10 mouse cellular contexts compared by ENCODE assay signal in genomic region chr1:133307318-133307717, GRCm38 (mm10). TPM values are rescaled to one million over a fixed set of nuclear protein-coding genes. Genes with fewer than 3 reads are reported as not detected.
A peak's percentile ranks its signal among the peaks of the same experiment; 100 is the strongest.
DNase-seq lines count a peak whose midpoint lies in the region; ATAC-seq and TF ChIP-seq lines count a peak whose summit lies in the region.
"Had no signal": no experiment of that assay in that cellular context is flagged by ENCODE, and none has a peak within 500 bp of the region (broad histone marks: within the 10 kb centered on the region; RNA-seq: fewer than 3 reads in every experiment).

No protein-coding gene starts in this region.

- no peaks in the 10 kb centered on the region for H3K9me3 ChIP-seq in heart, postnatal 0 days (replicated peaks; ENCODE audit: control insufficient read depth, low read length)
- H3K9me3 ChIP-seq in heart, embryonic 11.5 days (replicated peaks; ENCODE audit: control insufficient read depth, low read length): no peaks in the 10 kb centered on the region
- H3K9me3 ChIP-seq in forebrain, embryonic 12.5 days: no peaks in the 10 kb centered on the region
- H3K9me3 ChIP-seq in liver, embryonic 14.5 days (ENCODE audit: control insufficient read depth, low read length): no peaks in the 10 kb centered on the region
- H3K9me3 ChIP-seq in neural tube, embryonic 15.5 days (replicated peaks): no peaks in the 10 kb centered on the region

- no peak for TF ChIP-seq EP300 in heart, postnatal 0 days (IDR thresholded peaks at IDR 0.05; ENCODE audit: low read depth)
- TF ChIP-seq EP300 in liver, embryonic 14.5 days (IDR thresholded peaks at IDR 0.05; ENCODE audit: low read depth): no peak

- TF ChIP-seq POLR2A in brain, embryonic 14.5 days (IDR thresholded peaks at IDR 0.05; ENCODE audit: borderline replicate concordance, extremely low read depth, insufficient read depth, insufficient read length, poor library complexity, severe bottlenecking): no peak

- no peak overlapping the region for H3K4me3 ChIP-seq in heart, postnatal 0 days (ENCODE audit: low read depth, low read length)
- no peak overlapping the region for H3K4me3 ChIP-seq in heart, embryonic 11.5 days (ENCODE audit: low read depth, low read length)
- H3K4me3 ChIP-seq in forebrain, embryonic 12.5 days (replicated peaks): no peak overlapping the region
- no peak overlapping the region for H3K4me3 ChIP-seq in liver, embryonic 14.5 days (ENCODE audit: insufficient read depth in 1 of 2, low read depth in 2 of 2, low read length in 2 of 2)
- H3K4me3 ChIP-seq in neural tube, embryonic 15.5 days (replicated peaks): no peak overlapping the region

- no peak overlapping the region for H3K4me2 ChIP-seq in heart, postnatal 0 days (ENCODE audit: low read depth, low read length)
- no peak overlapping the region for H3K4me2 ChIP-seq in heart, embryonic 11.5 days
- no peak overlapping the region for H3K4me2 ChIP-seq in forebrain, embryonic 12.5 days
- no peak overlapping the region for H3K4me2 ChIP-seq in liver, embryonic 14.5 days (ENCODE audit: low read depth)
- no peak overlapping the region for H3K4me2 ChIP-seq in neural tube, embryonic 15.5 days

- H3K4me1 ChIP-seq in heart, postnatal 0 days (ENCODE audit: control insufficient read depth, insufficient read depth): peaks cover under 1% of the 10 kb centered on the region; the same call in 1 of the 2 replicates
- peaks cover 8% of the 10 kb centered on the region for H3K4me1 ChIP-seq in heart, embryonic 11.5 days (ENCODE audit: control insufficient read depth, insufficient read depth, low read length)
- peaks cover 15% of the 10 kb centered on the region for H3K4me1 ChIP-seq in forebrain, embryonic 12.5 days
- H3K4me1 ChIP-seq in liver, embryonic 14.5 days (replicated peaks; ENCODE audit: control insufficient read depth in 2 of 2, insufficient read depth in 2 of 2, low read length in 1 of 2): no peaks in the 10 kb centered on the region
- peaks cover 15% of the 10 kb centered on the region for H3K4me1 ChIP-seq in neural tube, embryonic 15.5 days

- peak; percentile 33; the same call in 1 of the 2 replicates for ATAC-seq in heart, postnatal 0 days (ENCODE audit: insufficient read depth, low read depth)
- no peak for ATAC-seq in heart, embryonic 11.5 days (replicated peaks; ENCODE audit: insufficient number of reproducible peaks, low FRiP score, low TSS enrichment)
- peak; percentile 55 for ATAC-seq in forebrain, embryonic 12.5 days (ENCODE audit: low FRiP score)
- no peak for ATAC-seq in liver, embryonic 14.5 days (ENCODE audit: insufficient read depth)
- peak; percentile 54 for ATAC-seq in neural tube, embryonic 15.5 days (ENCODE audit: low FRiP score)

- no peak overlapping the region for H3K27ac ChIP-seq in heart, postnatal 0 days (ENCODE audit: low read depth)
- no peak overlapping the region for H3K27ac ChIP-seq in heart, embryonic 11.5 days (ENCODE audit: low read depth, low read length)
- H3K27ac ChIP-seq in forebrain, embryonic 12.5 days: no peak overlapping the region
- H3K27ac ChIP-seq in liver, embryonic 14.5 days: no peak overlapping the region
- H3K27ac ChIP-seq in neural tube, embryonic 15.5 days (replicated peaks): no peak overlapping the region

- TF ChIP-seq CTCF in heart, postnatal 0 days (IDR thresholded peaks at IDR 0.05; ENCODE audit: low read depth): peak; percentile 85
- TF ChIP-seq CTCF in brain, embryonic 14.5 days (IDR thresholded peaks at IDR 0.05; ENCODE audit: borderline replicate concordance, extremely low read depth, insufficient read depth, insufficient read length): peak; percentile 67; the same call in 1 of the 2 replicates
- peak; percentile 69 for TF ChIP-seq CTCF in liver, embryonic 14.5 days (IDR thresholded peaks at IDR 0.05; ENCODE audit: low read depth)

- 7% methylated on average over 6 of the region's 6 CpGs for WGBS in heart, postnatal 0 days
- WGBS in heart, embryonic 11.5 days (ENCODE audit: insufficient replicate concordance): 11% methylated on average over 6 of the region's 6 CpGs
- 16% methylated on average over 6 of the region's 6 CpGs for WGBS in forebrain, embryonic 12.5 days
- WGBS in liver, embryonic 14.5 days (ENCODE audit: insufficient replicate concordance): 10% methylated on average over 6 of the region's 6 CpGs
- 15% methylated on average over 6 of the region's 6 CpGs for WGBS in neural tube, embryonic 15.5 days

- peak; percentile 84 for DNase-seq in heart, postnatal 0 days (ENCODE audit: low spot score)
- DNase-seq in CD4-positive helper T cell, adult 2 months (ENCODE audit: low read depth, low spot score): peak; percentile 40
- DNase-seq in brain, embryonic 14.5 days (ENCODE audit: low read depth): peak; percentile 89
- DNase-seq in liver, embryonic 14.5 days (ENCODE audit: low read depth in 3 of 3, low spot score in 3 of 3): peak; percentile 28 to 37 (median 36)
- no peak for DNase-seq in spleen, postnatal 4 days (ENCODE audit: low spot score in 2 of 2)

- no peaks in the 10 kb centered on the region for H3K36me3 ChIP-seq in heart, postnatal 0 days (replicated peaks; ENCODE audit: control insufficient read depth, insufficient read depth, low read length)
- no peaks in the 10 kb centered on the region for H3K36me3 ChIP-seq in heart, embryonic 11.5 days (ENCODE audit: control insufficient read depth, insufficient read depth, low read length)
- no peaks in the 10 kb centered on the region for H3K36me3 ChIP-seq in forebrain, embryonic 12.5 days (replicated peaks)
- no peaks in the 10 kb centered on the region for H3K36me3 ChIP-seq in liver, embryonic 14.5 days (replicated peaks; ENCODE audit: control insufficient read depth, insufficient read depth, low read depth)
- no peaks in the 10 kb centered on the region for H3K36me3 ChIP-seq in neural tube, embryonic 15.5 days

- H3K27me3 ChIP-seq in heart, postnatal 0 days (ENCODE audit: control insufficient read depth, insufficient read depth, low read length): no peaks in the 10 kb centered on the region
- H3K27me3 ChIP-seq in heart, embryonic 11.5 days (ENCODE audit: control insufficient read depth, insufficient read depth, low read length): no peaks in the 10 kb centered on the region
- H3K27me3 ChIP-seq in forebrain, embryonic 12.5 days: peaks cover 7% of the 10 kb centered on the region; the same call in 1 of the 2 replicates
- no peaks in the 10 kb centered on the region for H3K27me3 ChIP-seq in liver, embryonic 14.5 days (ENCODE audit: control insufficient read depth, insufficient read depth, low read length)
- H3K27me3 ChIP-seq in neural tube, embryonic 15.5 days (replicated peaks): no peaks in the 10 kb centered on the region

- no peak overlapping the region for H3K9ac ChIP-seq in heart, postnatal 0 days (replicated peaks; ENCODE audit: low read depth, low read length)
- no peak overlapping the region for H3K9ac ChIP-seq in heart, embryonic 11.5 days (ENCODE audit: low read depth, low read length)
- no peak overlapping the region for H3K9ac ChIP-seq in forebrain, embryonic 12.5 days
- no peak overlapping the region for H3K9ac ChIP-seq in liver, embryonic 14.5 days (replicated peaks)
- no peak overlapping the region for H3K9ac ChIP-seq in neural tube, embryonic 15.5 days (replicated peaks)

RNA-seq across cellular contexts. Expression of gene Golt1a, which starts 2.3 kb away (rescaled TPM):
- not detected in 2 replicates for total RNA-seq in heart, postnatal 0 days (2014; rRNA removed; ENCODE audit: low replicate concordance)
- polyA plus RNA-seq in heart, postnatal 0 days (2015; fragmentation: Nextera tagmentation; extraction: Ambion mirVana): not detected in 2 replicates
- not detected in 2 replicates for polyA plus RNA-seq in heart, embryonic 11.5 days (2014; fragmentation: Nextera tagmentation; extraction: Ambion mirVana)
- 0.04 TPM in 1 of 2 replicates, not detected in the other for polyA plus RNA-seq in brain, embryonic 14.5 days (2012; rRNA removed)
- polyA plus RNA-seq in forebrain, embryonic 12.5 days (2016; fragmentation: Nextera tagmentation; extraction: Ambion mirVana): not detected in 2 replicates
- 2.8 and 3.3 TPM in 2 replicates for polyA plus RNA-seq in liver, embryonic 14.5 days (2012; rRNA removed)
- polyA plus RNA-seq in liver, embryonic 14.5 days (2014; fragmentation: Nextera tagmentation; extraction: Ambion mirVana): 8.0 and 9.1 TPM in 2 replicates
- 0.43 TPM in 1 of 2 replicates, not detected in the other for polyA plus RNA-seq in neural tube, embryonic 15.5 days (2015; fragmentation: Nextera tagmentation; extraction: Ambion mirVana)
- total RNA-seq: layer of hippocampus, adult 8-10 months had no signal
- polyA plus RNA-seq: spleen, adult 2 months had no signal

RNA-seq across cellular contexts. Expression of gene Kiss1, which starts 14.4 kb away (rescaled TPM):
- not detected in 2 replicates for total RNA-seq in heart, postnatal 0 days (2014; rRNA removed; ENCODE audit: low replicate concordance)
- not detected in 2 replicates for polyA plus RNA-seq in heart, postnatal 0 days (2015; fragmentation: Nextera tagmentation; extraction: Ambion mirVana)
- polyA plus RNA-seq in heart, embryonic 11.5 days (2014; fragmentation: Nextera tagmentation; extraction: Ambion mirVana): not detected in 2 replicates
- polyA plus RNA-seq in brain, embryonic 14.5 days (2012; rRNA removed): not detected in 2 replicates
- polyA plus RNA-seq in forebrain, embryonic 12.5 days (2016; fragmentation: Nextera tagmentation; extraction: Ambion mirVana): not detected in 2 replicates
- polyA plus RNA-seq in liver, embryonic 14.5 days (2012; rRNA removed): not detected in 2 replicates
- polyA plus RNA-seq in liver, embryonic 14.5 days (2014; fragmentation: Nextera tagmentation; extraction: Ambion mirVana): not detected in 2 replicates
- not detected in 2 replicates for polyA plus RNA-seq in neural tube, embryonic 15.5 days (2015; fragmentation: Nextera tagmentation; extraction: Ambion mirVana)
- total RNA-seq: layer of hippocampus, adult 8-10 months had no signal
- polyA plus RNA-seq: spleen, adult 2 months had no signal

RNA-seq across cellular contexts. Expression of gene Ren1, which starts 43.0 kb away (rescaled TPM):
- not detected in 2 replicates for total RNA-seq in heart, postnatal 0 days (2014; rRNA removed; ENCODE audit: low replicate concordance)
- polyA plus RNA-seq in heart, postnatal 0 days (2015; fragmentation: Nextera tagmentation; extraction: Ambion mirVana): 0.07 and 0.52 TPM in 2 replicates
- not detected in 2 replicates for polyA plus RNA-seq in heart, embryonic 11.5 days (2014; fragmentation: Nextera tagmentation; extraction: Ambion mirVana)
- 1.7 and 4.5 TPM in 2 replicates for polyA plus RNA-seq in brain, embryonic 14.5 days (2012; rRNA removed)
- polyA plus RNA-seq in forebrain, embryonic 12.5 days (2016; fragmentation: Nextera tagmentation; extraction: Ambion mirVana): not detected in 2 replicates
- polyA plus RNA-seq in liver, embryonic 14.5 days (2012; rRNA removed): 0.41 and 0.50 TPM in 2 replicates
- 0.57 and 0.90 TPM in 2 replicates for polyA plus RNA-seq in liver, embryonic 14.5 days (2014; fragmentation: Nextera tagmentation; extraction: Ambion mirVana)
- polyA plus RNA-seq in neural tube, embryonic 15.5 days (2015; fragmentation: Nextera tagmentation; extraction: Ambion mirVana): 0.74 and 1.6 TPM in 2 replicates
- total RNA-seq: layer of hippocampus, adult 8-10 months had no signal
- polyA plus RNA-seq: spleen, adult 2 months had no signal

RNA-seq across cellular contexts. Expression of gene Etnk2, which starts 56.1 kb away (rescaled TPM):
- total RNA-seq in heart, postnatal 0 days (2014; rRNA removed; ENCODE audit: low replicate concordance): 0.31 and 1.3 TPM in 2 replicates
- 0.41 and 0.97 TPM in 2 replicates for polyA plus RNA-seq in heart, postnatal 0 days (2015; fragmentation: Nextera tagmentation; extraction: Ambion mirVana)
- 1.5 TPM in 2 replicates for polyA plus RNA-seq in heart, embryonic 11.5 days (2014; fragmentation: Nextera tagmentation; extraction: Ambion mirVana)
- 9.6 and 12.1 TPM in 2 replicates for polyA plus RNA-seq in brain, embryonic 14.5 days (2012; rRNA removed)
- 2.5 and 2.6 TPM in 2 replicates for polyA plus RNA-seq in forebrain, embryonic 12.5 days (2016; fragmentation: Nextera tagmentation; extraction: Ambion mirVana)
- 3.4 and 3.7 TPM in 2 replicates for polyA plus RNA-seq in liver, embryonic 14.5 days (2012; rRNA removed)
- polyA plus RNA-seq in liver, embryonic 14.5 days (2014; fragmentation: Nextera tagmentation; extraction: Ambion mirVana): 4.9 and 5.5 TPM in 2 replicates
- 21.3 and 22.8 TPM in 2 replicates for polyA plus RNA-seq in neural tube, embryonic 15.5 days (2015; fragmentation: Nextera tagmentation; extraction: Ambion mirVana)

Comparison
In these comparisons a context has a peak if more than half of its experiments do, and no peak if none do; other contexts are left out.
1. ATAC-seq: peak in heart, postnatal 0 days (single experiment), forebrain, embryonic 12.5 days (single experiment) and neural tube, embryonic 15.5 days (single experiment); none in heart, embryonic 11.5 days (single experiment) and liver, embryonic 14.5 days (single experiment).
2. DNase-seq: peak in heart, postnatal 0 days (single experiment), CD4-positive helper T cell, adult 2 months (single experiment), brain, embryonic 14.5 days (single experiment) and liver, embryonic 14.5 days (3 of 3); none in spleen, postnatal 4 days (0 of 2).
3. Peak in every context shown above with its lines, with median percentiles within 50 percentile points of each other: CTCF ChIP-seq.